Mouse (Mus musculus) frontal cortex, postnatal 10 days (tissue): ENCODE data around the gene Pced1b.

Experiments
- DNase-seq, 2 experiments: peaks; one replicate each; pipeline ENCODE4 v3.0.0; 2022; ENCODE audit warnings: low spot score in 2 of 2, mixed read lengths in 1 of 2

Gene Pced1b

DNA sequence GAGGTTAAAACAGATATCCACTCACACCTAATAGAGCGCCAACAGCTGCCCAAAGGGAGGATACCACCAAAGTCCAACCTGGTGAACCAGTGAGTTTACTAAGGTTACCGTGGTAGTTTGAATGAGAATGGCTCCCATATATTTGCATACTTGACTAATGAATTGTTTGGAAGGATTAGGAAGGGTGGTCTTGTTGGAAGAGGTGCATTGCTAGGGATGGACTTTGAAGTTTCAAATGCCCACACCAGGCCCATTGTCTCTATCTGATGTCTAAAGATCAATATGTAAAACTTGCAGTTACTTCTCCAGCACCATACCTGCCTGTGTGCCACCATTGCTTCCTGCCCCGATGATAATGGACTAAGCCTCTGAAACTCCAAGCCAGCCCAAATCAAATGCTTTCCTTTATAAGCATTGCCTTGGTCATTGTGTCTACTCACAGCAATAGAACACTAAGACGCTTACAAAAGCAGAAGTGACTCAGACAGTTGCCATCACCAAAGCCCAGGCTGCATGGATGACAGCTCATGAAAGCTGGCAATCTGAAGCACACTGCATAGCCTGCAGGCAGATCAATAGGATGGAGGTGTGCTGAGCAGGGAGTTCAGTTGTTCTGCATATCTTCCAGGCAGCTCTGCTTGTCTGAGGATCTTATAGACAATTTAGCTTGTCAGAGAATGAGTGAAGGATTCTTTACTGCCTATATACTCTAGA lies 149.8 kb downstream of the Pced1b start:
- no peak for DNase-seq

DNA sequence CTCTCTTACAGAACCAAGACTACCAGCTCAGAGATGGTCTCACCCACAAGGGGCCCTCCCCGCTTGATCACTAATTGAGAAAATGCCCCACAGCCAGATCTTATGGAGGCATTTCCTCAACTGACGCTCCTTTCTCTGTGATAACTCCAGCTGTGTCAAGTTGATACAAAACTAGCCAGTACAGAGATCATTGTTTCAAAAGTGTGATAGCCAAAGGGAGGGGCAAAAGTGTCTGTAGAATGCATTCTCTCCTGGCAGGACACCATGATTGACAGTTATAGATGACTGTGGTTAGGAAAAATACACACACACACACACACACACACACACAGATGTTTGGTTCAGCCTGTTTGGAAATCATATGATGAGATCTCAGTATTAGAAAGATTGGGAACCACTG lies 150.9 kb downstream of the Pced1b start:
- DNase-seq, result no peak

DNA sequence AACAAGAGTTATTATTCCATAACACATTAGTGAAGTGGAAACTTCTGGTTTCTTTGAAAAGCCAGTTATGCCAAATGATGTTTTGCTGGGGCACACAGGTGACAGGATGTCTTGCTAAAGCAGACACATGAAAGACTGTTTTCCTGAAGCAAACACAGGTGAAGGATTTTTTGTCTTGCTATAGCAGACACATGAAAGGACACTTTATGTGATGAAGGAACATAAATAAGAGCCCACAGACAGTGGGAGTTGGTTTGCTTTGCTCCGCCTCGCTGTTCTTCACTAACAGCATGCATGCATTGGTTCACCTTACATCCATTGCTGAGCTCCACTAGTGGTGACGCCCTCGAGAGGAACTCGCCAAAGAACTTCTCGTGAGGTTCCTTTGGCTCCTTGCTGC lies 154.0 kb downstream of the Pced1b start:
- no peak for DNase-seq

DNA sequence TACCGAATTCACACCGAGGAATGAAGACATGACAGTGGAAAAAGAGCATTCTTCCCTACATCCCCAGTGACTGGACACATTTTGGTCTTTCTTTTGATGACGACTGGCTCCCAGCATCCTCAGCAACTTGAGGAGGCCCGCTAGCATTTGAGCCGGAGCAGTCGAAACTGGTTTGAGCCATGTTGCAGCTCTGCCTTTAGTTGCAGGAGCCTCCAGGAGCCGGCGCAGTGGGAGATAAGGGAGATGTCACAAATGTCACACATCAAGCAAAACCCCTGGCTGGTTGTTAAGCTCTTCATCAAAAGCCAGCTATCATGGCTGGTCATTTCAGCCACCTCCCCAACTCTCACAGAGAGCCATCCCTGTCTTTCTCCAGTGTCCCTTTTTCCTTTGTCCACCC lies 157.6 kb downstream of the Pced1b start:
- no peak for DNase-seq

DNA sequence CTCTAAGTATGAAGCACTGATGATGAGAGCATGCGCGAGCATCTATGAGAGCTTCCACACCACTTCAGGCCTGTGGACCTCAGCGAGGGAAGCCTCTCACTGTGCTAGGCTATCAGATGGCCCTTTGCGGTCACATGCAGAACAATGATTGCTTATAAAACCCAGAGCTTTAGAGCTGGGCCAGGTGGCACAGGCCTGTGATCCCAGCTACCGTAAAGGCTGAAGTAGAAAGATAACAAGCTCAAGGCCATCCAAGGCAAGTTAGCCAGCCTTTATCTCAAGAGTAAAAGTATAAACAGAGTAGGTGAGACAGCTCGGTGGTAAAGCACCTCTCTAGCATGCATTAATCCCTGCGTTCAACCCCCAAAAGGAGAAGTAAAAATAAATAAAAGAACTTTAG lies 158.1 kb downstream of the Pced1b start:
- no peak for DNase-seq

DNA sequence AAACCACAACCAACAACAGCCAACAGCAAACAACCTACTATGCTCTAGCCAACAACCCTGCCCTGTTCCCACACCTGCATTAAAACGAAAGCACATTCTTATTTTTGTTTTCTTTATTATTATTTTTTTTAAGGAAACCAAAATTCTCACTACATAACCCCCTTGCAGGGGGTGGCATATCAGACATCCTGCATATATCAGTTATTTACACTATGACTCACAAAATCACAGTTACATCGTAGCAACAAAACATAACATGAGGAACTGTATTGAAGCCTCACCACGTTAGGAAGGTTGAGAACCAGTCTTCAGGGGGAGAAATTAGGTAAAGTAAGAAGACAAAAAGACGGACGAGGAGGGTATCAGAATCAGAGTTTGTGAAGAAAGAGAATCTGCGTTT lies 159.2 kb downstream of the Pced1b start:
- DNase-seq, result no peak

DNA sequence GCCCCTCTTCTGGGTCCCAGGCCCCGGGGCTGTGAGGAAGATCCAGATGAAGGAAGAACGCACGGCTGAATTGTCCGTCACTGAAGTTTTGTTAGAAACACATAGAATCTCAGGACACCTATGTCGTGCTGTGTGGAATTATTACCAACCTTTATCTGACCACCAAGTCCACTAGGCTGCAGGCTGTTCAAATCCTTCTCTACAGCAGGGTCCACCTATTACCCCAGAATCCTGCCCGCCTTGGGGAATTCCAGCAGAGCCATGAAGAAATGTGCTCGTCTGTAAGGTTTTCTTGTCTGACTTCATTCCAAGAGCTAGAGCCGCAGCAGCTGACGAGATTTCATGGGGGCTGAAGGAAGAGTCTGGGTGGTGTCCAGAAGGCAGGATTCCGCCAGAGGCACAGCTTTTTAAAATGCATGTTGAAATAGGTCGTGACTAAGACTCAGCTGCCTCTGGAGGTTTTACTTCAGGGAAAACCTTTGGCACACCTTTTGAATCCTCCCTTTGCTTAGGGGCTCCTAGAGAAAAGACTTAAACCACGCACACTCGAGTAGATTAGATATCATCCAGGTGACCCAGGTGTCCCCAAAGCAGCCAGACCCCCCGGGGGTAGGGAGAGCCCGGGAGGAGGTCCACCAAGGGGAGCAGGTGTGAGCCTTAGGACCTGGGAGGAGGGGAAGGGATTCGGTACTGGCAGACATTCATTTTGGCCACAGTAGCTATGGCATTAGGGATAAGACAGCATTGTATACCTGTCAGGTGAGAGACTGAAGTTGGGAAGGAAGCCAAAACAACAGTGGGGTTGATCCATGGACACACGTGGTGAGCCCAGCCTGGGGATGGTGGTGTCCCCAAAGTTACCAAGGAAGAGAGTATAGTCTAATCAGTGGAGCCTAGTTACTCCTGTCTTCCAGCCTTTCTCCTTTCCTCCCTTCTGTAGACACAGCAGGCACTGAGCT lies 160.9 kb downstream of the Pced1b start:
- DNase-seq, result no peak

DNA sequence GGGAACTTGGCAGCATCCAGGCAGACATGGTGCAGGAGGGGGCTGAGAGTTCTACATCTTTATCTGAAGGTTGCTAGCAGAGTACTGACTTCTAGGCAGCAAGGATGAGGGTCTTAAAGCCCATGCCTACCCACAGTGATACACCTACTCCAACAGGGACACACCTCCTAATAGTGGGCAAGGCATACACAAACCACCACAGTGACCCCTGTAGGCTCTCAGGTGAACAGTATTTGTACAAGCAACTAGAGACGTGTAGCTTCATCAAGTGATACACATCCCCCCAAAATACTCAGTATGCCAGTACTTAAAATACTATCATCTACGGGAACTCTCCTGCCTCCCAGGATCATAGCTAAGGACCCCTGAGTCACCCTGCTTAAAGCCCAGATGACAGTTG lies 164.2 kb downstream of the Pced1b start:
- no peak for DNase-seq

DNA sequence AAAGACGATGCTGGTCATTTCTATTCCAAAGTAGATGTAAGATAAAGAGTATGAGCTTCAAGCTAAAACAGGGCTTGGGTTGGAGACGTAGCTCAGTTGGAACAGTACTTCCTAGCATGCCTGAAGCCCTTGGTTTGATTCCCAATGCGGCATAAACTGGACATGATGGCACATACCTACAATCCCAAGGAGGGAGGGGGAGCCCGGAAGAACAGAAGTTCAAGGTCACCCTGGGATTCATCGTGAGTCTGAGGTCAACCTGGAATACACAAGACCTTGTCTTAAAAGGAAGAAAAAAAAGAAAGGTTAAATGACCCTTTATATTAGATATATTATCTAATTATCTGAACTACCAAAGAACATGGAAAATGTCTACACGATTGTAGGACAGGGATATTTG lies 164.8 kb downstream of the Pced1b start:
- DNase-seq, result no peak

DNA sequence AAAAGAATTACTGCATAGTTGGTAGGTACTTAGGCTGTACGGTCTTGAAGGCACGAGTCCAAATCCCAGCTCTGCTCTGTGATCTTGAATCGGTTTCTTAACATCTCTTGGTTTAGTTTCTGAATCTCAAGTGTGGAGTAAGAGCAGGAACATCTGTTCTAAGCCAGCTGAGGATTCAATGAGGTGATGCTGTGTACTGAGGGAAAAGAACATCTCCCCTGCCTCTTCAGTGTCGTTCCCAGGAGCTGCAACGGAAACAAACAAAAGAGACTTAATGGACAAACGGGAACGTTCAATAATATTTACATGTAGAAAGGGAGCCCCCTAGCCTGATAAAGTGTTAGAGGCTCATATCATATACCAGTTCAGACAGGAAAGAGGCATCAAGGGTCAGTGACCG lies 165.4 kb downstream of the Pced1b start:
- no peak for DNase-seq

DNA sequence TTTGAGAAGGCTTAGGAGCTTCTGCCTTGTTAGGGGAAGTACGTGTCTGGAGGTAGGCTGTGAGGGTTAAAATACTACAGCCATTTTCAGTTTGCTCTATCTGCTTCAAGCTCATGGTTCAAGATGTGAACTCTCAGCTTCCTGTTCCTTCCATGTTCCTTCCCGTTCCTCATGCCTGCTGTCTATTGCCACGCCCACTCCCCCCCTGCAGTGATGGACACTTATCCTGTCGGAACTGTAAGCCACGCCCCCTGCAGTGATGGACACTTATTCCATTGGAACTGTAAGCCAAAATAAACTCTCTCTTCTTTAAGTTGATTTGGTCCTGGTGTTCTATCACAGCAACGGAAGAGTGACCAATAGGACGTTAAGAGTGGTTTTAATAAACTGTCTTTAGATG lies 166.0 kb downstream of the Pced1b start:
- DNase-seq, result no peak

DNA sequence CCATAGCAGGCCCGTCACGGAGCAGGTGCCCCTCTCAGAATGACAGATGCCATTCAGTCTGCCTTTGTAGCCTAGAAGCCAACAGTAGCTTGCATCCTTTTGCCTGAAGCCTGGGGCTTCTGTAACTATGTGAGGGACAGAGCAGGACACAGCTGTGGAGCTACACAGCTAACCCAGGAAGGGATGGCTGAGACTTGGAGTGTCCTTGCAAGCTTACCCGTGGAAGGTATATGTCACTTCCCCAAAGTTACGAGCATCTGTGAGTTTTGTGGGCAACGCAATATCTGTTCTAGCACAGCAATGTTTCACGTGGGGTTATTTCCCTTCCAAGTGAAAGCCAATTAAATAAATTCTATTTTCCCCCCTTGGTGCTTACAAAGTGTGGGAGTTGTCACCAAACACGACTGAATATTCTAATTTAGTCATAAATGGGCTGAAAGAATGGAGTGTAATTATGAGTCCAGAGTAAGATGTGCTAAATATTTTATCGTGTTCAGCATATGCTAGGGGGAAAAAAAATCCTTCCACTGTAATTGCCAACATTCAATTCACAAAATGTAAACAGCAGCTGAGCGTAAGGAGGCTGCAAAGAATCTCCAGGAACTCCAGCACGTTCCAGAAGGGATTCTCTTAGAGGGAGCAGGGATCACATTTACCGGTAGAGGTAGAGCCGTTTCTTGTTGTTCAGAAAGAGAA lies 168.0 kb downstream of the Pced1b start:
- DNase-seq, result no peak

DNA sequence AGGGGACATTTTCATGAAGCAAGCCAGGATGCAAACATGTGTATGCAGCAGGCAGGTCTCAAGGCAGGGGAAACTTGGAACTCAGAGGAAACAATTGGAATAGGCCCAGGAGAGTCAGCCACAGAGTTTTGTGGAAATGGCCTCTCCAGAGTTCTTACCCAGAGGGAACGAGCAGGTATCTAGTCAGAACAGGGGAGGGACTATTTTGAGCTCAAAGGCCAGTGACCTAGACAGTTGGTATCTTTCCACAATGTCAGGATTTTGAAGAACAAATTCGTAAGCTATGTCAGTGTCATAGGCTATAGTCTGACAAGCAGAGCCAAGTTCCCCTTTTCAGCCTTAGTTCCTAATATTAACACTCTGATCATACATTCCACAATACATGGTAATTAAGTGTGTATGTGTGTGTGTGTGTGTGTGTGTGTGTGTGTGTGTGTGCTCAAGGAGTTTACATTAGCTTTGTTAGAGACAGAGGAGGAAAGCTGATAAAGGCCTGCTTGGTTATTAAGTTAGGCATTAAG lies 168.6 kb downstream of the Pced1b start:
- DNase-seq, result no peak

DNA sequence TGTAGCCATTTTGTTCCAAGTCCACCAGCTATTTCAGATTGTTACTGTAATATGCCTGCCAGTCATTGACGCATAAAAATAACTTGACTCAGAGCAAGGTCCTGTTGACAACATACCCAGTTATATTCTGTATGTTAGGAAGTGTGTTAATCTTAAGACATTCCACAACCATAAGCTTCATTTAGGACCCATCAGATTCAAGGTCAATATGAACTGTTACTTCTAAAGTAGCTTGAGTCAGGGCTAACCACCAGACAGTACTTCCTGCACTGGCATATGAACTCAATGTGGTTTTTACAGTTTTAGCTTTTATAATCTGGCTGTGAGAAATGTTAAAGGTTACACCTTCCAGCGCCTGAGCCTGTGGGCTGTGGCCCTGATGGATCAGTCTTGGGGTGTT lies 173.4 kb downstream of the Pced1b start:
- DNase-seq, result no peak

DNA sequence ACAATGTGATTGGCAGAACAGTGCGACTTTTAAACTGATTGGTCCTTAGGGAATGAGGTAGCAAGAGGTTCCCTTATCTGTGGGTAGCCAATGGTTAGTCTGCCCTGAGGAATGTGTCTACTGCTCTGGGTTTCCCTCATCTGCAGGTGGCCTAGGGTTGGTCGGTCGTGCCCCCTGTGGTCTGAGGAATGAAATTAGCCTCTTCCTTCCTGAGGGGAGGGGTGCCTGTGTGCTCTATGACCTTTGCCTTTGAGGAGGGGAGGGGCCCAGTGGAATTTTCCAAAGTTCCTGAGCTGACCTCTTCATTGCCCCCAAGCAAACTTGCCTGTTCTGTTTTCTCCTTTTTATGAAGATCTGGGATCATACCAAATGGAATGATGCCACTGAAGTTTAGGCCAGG lies 174.6 kb downstream of the Pced1b start:
- no peak for DNase-seq

DNA sequence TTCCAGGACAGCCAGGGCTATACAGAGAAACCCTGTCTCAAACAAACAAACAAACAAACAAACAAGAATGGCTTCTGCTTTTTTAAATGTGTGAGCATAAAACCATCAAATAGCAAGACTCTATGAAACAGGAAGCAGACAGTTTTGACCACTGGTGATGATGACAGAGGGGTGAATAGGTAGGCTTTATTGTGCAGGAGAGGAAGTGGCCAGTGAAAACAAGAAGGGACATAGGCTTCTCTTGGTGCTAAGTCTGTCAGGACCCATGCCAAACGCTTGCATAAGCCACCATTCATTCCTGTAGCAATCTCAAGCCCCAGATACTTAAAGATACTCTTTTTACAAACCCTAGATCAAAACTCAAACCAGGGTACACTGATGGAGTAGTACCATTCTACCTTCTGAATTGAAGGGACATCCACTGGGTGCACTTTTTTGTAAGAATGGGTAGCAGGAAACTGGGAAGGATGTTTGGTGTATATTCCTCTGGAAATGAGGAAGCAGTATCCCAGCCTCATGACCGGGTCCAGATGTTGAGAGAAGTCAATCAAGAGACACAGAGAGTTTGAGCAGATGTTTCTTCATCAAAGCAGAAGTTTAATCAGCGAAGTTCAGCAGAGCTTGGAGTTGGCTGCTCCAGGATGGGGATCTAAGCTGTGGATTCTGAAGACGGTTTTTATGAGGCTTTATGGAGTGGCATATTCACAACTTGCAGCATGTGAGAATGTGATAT lies 175.5 kb downstream of the Pced1b start:
- no peak for DNase-seq

DNA sequence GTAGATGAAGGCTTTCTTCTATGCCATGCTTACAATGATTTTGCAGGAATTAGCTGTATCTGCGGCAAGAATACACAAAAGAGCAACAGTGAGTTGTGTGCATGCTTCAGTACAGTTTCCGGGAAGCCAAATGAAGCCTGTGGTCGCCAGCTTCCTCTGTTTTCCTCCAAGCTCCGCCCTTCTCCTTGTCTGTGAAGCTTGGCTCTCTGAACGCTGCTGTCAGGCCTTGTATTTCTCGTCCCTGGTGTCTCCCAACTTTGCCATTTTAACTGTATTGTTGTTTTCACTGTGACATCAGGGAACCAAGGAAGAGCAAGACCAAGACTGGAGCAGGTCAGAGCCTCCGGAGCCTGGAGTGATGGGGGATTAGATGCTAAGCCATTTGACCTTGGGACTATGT lies 177.5 kb downstream of the Pced1b start:
- DNase-seq, result no peak

DNA sequence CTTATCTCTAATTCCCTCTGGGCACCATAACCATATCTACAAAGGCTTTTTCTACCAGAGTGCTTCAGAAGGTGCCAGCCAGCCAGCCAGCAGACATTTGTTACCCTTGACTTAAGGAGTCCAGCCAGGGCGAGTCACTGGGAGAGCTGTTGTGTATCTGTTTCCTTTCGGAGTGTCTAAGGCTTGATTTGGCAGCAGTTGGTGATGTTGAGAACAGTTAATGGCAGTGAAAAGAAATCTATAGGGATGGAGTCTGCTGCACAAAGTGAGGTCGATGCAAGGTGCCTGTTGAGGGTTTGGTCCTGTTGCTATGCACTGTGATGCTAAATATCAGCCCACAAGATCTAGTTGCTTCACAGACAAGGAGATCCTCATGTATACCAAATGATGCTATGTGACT lies 178.1 kb downstream of the Pced1b start:
- DNase-seq, result no peak

DNA sequence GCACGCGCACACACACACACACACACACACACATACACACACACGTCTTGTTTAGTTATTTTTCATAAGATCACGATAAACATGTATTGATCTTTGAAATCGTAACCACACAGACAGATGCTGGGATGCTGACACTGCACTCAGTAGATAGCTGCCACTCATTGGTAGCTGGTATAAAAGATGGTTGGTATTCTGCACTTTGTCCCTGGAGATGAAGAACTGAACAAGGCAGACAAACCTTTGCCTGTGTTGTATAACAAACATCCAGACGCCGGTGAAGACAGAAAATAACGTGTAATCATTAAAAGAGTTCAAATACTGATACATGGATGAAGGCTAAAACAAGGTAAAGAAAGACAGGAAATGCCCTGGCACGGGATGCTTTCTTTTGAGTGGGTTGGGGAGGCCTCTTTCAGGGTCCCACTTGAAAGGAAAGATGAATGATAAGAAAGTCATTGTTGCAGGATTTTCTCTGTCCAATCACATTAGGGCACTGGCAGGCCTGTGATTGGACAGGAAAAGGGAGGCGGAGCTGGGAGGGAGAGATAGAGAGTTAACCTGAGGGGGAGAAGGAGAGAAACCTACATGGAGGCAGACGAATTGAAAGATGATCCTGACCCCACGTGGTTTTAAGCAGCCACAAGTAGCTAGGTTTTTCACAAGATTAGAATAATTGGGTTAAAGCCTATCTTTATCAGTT lies 182.4 kb downstream of the Pced1b start:
- DNase-seq, result no peak

DNA sequence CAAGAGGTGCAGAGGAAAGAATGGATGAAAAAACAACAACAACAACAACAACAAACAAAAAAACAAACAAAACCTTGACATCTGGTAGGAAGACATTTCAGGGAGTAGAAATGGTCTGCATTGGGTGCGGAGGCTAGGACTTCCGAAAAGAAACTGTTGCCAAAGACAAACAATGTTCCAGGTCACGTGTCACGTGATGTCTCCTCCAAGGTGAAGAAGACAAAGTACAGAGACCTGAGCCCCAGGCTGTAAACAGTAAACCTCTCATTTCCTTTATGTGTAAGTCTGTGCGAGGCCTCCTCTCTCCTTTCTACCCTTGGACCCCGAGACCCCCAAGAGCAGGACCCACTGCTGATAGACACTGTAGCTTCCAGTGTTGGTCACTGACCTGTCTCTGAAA lies 184.6 kb downstream of the Pced1b start:
- no peak for DNase-seq

DNA sequence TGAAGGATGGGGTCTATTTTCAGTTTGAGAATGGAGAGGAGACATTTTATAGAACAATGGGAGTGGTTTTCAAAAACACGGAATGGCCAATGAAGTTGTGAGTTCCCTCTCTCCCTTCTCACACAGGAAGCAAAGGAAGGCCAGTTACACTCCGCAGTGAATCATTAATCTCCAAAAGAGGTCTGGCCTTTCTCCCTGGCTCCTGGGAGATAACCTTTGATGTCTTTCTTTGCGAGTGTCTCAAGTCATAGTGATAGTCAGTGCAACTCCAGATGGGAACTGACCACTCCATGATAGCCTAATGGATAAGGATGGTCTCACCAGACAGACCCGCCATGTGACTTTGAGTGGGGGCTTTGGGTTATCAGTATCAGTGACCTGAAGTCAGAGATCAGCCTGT lies 185.3 kb downstream of the Pced1b start:
- no peak for DNase-seq
